Mouse (Mus musculus) myocyte (in vitro differentiated cells): ENCODE data around the gene Trdmt1. TPM values are rescaled to one million over a fixed set of nuclear protein-coding genes. Genes with fewer than 3 reads are reported as not detected.

ENCODE experiments used
- H3K27me3 ChIP-seq: one replicate; pipeline ENCODE4 v1.6.1; 2011; ENCODE audit not compliant: control insufficient read depth, insufficient read depth, insufficient read length
- H3K36me3 ChIP-seq: one replicate; pipeline ENCODE4 v1.6.1; 2011; ENCODE audit not compliant: control insufficient read depth, insufficient read depth
- H3K4me2 ChIP-seq: one replicate; pipeline ENCODE4 v1.6.1; 2011; ENCODE audit warnings: low read depth, control low read depth
- H3K4me3 ChIP-seq: one replicate; pipeline ENCODE4 v1.5.1; 2011; ENCODE audit warnings: mild to moderate bottlenecking, control low read depth, moderate library complexity
- H3K79me2 ChIP-seq: one replicate; pipeline ENCODE4 v1.6.1; 2011; ENCODE audit not compliant: control insufficient read depth, insufficient read depth
- H3ac ChIP-seq: one replicate; pipeline ENCODE4 v1.6.1; 2011; ENCODE audit not compliant: control insufficient read depth, insufficient read length
- CEBPB ChIP-seq: IDR thresholded peaks from 2 replicates; pipeline ENCODE4 v1.6.1; 2011; ENCODE audit warnings: mild to moderate bottlenecking, moderate library complexity; ENCODE audit not compliant: poor library complexity, insufficient read depth, severe bottlenecking
- E2F4 ChIP-seq: IDR thresholded peaks from one replicate; pipeline ENCODE4 v1.6.1; 2011; ENCODE audit warnings: mild to moderate bottlenecking, control low read depth, moderate library complexity; ENCODE audit not compliant: insufficient read depth
- MAX ChIP-seq: IDR thresholded peaks from one replicate; pipeline ENCODE4 v1.6.1; 2011; ENCODE audit warnings: low read depth, mild to moderate bottlenecking, control low read depth
- MYOD1 ChIP-seq, 3 experiments: IDR thresholded peaks; one replicate each; pipeline ENCODE4 v1.6.1; 2011; ENCODE audit warnings: control low read depth in 2 of 3, low read depth in 2 of 3, mild to moderate bottlenecking in 2 of 3, moderate library complexity in 1 of 3; ENCODE audit not compliant: insufficient read length in 2 of 3, control insufficient read depth in 1 of 3
- MYOG ChIP-seq, 3 experiments: IDR thresholded peaks; one replicate each; pipeline ENCODE4 v1.6.1; 2011; ENCODE audit warnings: control low read depth in 2 of 3, low read depth in 2 of 3, mild to moderate bottlenecking in 2 of 3; ENCODE audit not compliant: insufficient read length in 2 of 3, control insufficient read depth in 1 of 3, insufficient read depth in 1 of 3
- POLR2A ChIP-seq: IDR thresholded peaks from one replicate; pipeline ENCODE4 v1.6.1; 2011; ENCODE audit warnings: low read depth, mild to moderate bottlenecking, control low read depth, moderate library complexity; ENCODE audit not compliant: insufficient read length
- POLR2AphosphoS2 ChIP-seq: IDR thresholded peaks from one replicate; pipeline ENCODE4 v1.6.1; 2011; ENCODE audit warnings: low read depth, control low read depth; ENCODE audit not compliant: insufficient read length
- REST ChIP-seq: IDR thresholded peaks from one replicate; pipeline ENCODE4 v1.6.1; 2011; ENCODE audit warnings: mild to moderate bottlenecking, control low read depth, moderate library complexity; ENCODE audit not compliant: insufficient read depth, insufficient read length
- SRF ChIP-seq: IDR thresholded peaks from one replicate; pipeline ENCODE4 v1.6.1; 2011; ENCODE audit warnings: low read depth; ENCODE audit not compliant: control insufficient read depth, insufficient read length
- TCF12 ChIP-seq: IDR thresholded peaks from one replicate; pipeline ENCODE4 v1.6.1; 2011; ENCODE audit warnings: mild to moderate bottlenecking, control low read depth; ENCODE audit not compliant: poor library complexity, insufficient read depth, severe bottlenecking
- TCF3 ChIP-seq: IDR thresholded peaks from one replicate; pipeline ENCODE4 v1.6.1; 2011; ENCODE audit warnings: low read depth, control low read depth; ENCODE audit not compliant: insufficient read length
- USF1 ChIP-seq: IDR thresholded peaks from one replicate; pipeline ENCODE4 v1.6.1; 2011; ENCODE audit warnings: low read depth, mild to moderate bottlenecking, control low read depth, moderate library complexity
- polyA plus RNA-seq: library from polyadenylated mRNA; unstranded; fragments of >200 nt; fragmentation: generic; extraction: Trizol; gene quantifications from one replicate; pipeline ENCODE4 v1.2.1, GENCODE M21; 2012; ENCODE audit warnings: missing spikeins

Trdmt1 gene
- polyA plus RNA-seq, 1 experiment, result 2.2 TPM

DNA sequence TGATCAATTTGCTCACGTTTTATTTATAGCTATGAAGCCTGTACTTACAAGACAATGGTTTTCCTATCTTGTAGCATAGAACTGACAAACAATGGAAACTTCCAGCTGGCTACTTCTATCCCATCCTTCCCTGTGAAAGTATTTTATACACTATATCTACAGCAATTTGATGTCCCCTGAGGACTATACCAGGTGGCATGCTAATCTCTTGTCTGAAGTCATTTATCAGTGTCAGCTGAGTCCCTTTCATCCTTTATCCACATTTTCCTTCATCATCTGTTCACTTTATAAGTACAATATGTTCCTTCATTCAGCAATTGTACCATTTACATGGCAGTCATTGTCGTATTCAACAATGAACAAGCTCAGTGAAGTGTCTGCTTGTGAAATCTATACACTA lies 17.3 kb downstream of the Trdmt1 start:
- Histone ChIP-seq H3K79me2 (no peaks in the 10 kb centered on the region), H3K36me3 (no peaks in the 10 kb centered on the region), H3K27me3 (no peaks in the 10 kb centered on the region), H3ac (no peak overlapping the region), H3K4me2 (no peak overlapping the region), H3K4me3 (no peak overlapping the region)
- TF ChIP-seq MYOG (IDR thresholded peaks at IDR 0.05; ENCODE audit: control insufficient read depth in 1 of 3, insufficient read depth in 1 of 3, insufficient read length in 2 of 3, low read depth in 2 of 3), result no peak
- no peak for TF ChIP-seq SRF
- no peak for TF ChIP-seq CEBPB
- TF ChIP-seq TCF12, result no peak
- TF ChIP-seq TCF3, result no peak
- no peak for TF ChIP-seq POLR2AphosphoS2
- no peak for TF ChIP-seq E2F4
- no peak for TF ChIP-seq MAX
- no peak for TF ChIP-seq USF1
- TF ChIP-seq POLR2A, result no peak
- TF ChIP-seq REST, result no peak
- TF ChIP-seq MYOD1 (IDR thresholded peaks at IDR 0.05; ENCODE audit: control insufficient read depth in 1 of 3, insufficient read length in 2 of 3, low read depth in 2 of 3), result no peak

GRCm38 (mm10) chr2:13526205-13526604 lies 18.3 kb downstream of the Trdmt1 start:
- TF ChIP-seq REST, result no peak
- no peak for TF ChIP-seq MYOD1 (IDR thresholded peaks at IDR 0.05; ENCODE audit: control insufficient read depth in 1 of 3, insufficient read length in 2 of 3, low read depth in 2 of 3)
- TF ChIP-seq POLR2A, result no peak
- TF ChIP-seq MAX, result no peak
- no peak for TF ChIP-seq USF1
- TF ChIP-seq POLR2AphosphoS2, result no peak
- no peak for TF ChIP-seq TCF12
- TF ChIP-seq E2F4, result no peak
- TF ChIP-seq TCF3, result no peak
- no peak for TF ChIP-seq MYOG (IDR thresholded peaks at IDR 0.05; ENCODE audit: control insufficient read depth in 1 of 3, insufficient read depth in 1 of 3, insufficient read length in 2 of 3, low read depth in 2 of 3)
- no peak for TF ChIP-seq SRF
- no peak for TF ChIP-seq CEBPB
- Histone ChIP-seq H3K27me3 (no peaks in the 10 kb centered on the region), H3K79me2 (no peaks in the 10 kb centered on the region), H3K4me3 (no peak overlapping the region), H3K4me2 (no peak overlapping the region), H3K36me3 (no peaks in the 10 kb centered on the region), H3ac (no peak overlapping the region)

GRCm38 (mm10) chr2:13523540-13524456 lies 20.7 kb downstream of the Trdmt1 start:
- no peaks in the 10 kb centered on the region for H3K36me3 ChIP-seq
- TF ChIP-seq E2F4 (no peak), MYOG (IDR thresholded peaks at IDR 0.05; ENCODE audit: control insufficient read depth in 1 of 3, insufficient read depth in 1 of 3, insufficient read length in 2 of 3, low read depth in 2 of 3) (no peak), TCF3 (no peak), REST (no peak), MYOD1 (IDR thresholded peaks at IDR 0.05; ENCODE audit: control insufficient read depth in 1 of 3, insufficient read length in 2 of 3, low read depth in 2 of 3) (no peak), POLR2AphosphoS2 (no peak), MAX (no peak), CEBPB (no peak), SRF (no peak), USF1 (no peak), POLR2A (no peak), TCF12 (no peak)
- H3K79me2 ChIP-seq, result no peaks in the 10 kb centered on the region
- no peak overlapping the region for H3K4me2 ChIP-seq
- no peaks in the 10 kb centered on the region for H3K27me3 ChIP-seq
- no peak overlapping the region for H3ac ChIP-seq
- H3K4me3 ChIP-seq, result no peak overlapping the region

- Histone ChIP-seq H3K27me3 (no peaks in the 10 kb centered on the region), H3K4me3 (no peak overlapping the region), H3K36me3 (no peaks in the 10 kb centered on the region), H3ac (no peak overlapping the region), H3K79me2 (no peaks in the 10 kb centered on the region), H3K4me2 (peak overlapping the region; percentile 66)
- no peak for TF ChIP-seq TCF12
- TF ChIP-seq POLR2AphosphoS2, result no peak
- no peak for TF ChIP-seq USF1
- no peak for TF ChIP-seq POLR2A
- TF ChIP-seq MAX, result no peak
- no peak for TF ChIP-seq CEBPB
- TF ChIP-seq MYOD1 (IDR thresholded peaks at IDR 0.05; ENCODE audit: control insufficient read depth in 1 of 3, insufficient read length in 2 of 3, low read depth in 2 of 3), result no peak
- TF ChIP-seq E2F4, result no peak
- TF ChIP-seq TCF3, result no peak
Observed at GRCm38 (mm10) chr2:13522106-13522505, 22.4 kb downstream of the Trdmt1 start.
